Mouse (Mus musculus) stomach, embryonic 15.5 days (tissue): ENCODE results near the gene Itpr1. TPM values are rescaled to one million over a fixed set of nuclear protein-coding genes. Genes with fewer than 3 reads are reported as not detected.

ENCODE experiments used
- ATAC-seq: fragments of 200-750 bp; cut with Nextera tagmentation; 2 replicates; pipeline ENCODE4 v1.8.0; 2017; ENCODE audit warnings: low read depth, moderate number of reproducible peaks, moderate TSS enrichment; ENCODE audit not compliant: insufficient read depth, low FRiP score
- H3K27ac ChIP-seq: fragments of 300-500 bp; sonication (generic); 2 replicates; pipeline ENCODE4 v1.5.1; 2015; ENCODE audit warnings: mild to moderate bottlenecking, inconsistent platforms
- H3K27me3 ChIP-seq: fragments of 300-500 bp; sonication (generic); replicated peaks from 2 replicates; pipeline ENCODE4 v1.6.1; 2015; ENCODE audit warnings: inconsistent platforms
- H3K36me3 ChIP-seq: fragments of 300-500 bp; sonication (generic); 2 replicates; pipeline ENCODE4 v1.6.1; 2015; ENCODE audit warnings: inconsistent platforms
- H3K4me1 ChIP-seq: fragments of 300-500 bp; sonication (generic); 2 replicates; pipeline ENCODE4 v1.6.1; 2015; ENCODE audit warnings: inconsistent platforms
- H3K4me2 ChIP-seq: fragments of 300-500 bp; sonication (generic); 2 replicates; pipeline ENCODE4 v1.6.1; 2015; ENCODE audit warnings: mild to moderate bottlenecking, inconsistent platforms
- H3K4me3 ChIP-seq: fragments of 300-500 bp; sonication (generic); replicated peaks from 2 replicates; pipeline ENCODE4 v1.5.1; 2015; ENCODE audit warnings: inconsistent platforms
- H3K9ac ChIP-seq: fragments of 300-500 bp; sonication (generic); 2 replicates; pipeline ENCODE4 v1.6.1; 2015; ENCODE audit warnings: inconsistent platforms
- H3K9me3 ChIP-seq: fragments of 300-500 bp; sonication (generic); 2 replicates; pipeline ENCODE4 v1.6.1; 2016; ENCODE audit warnings: inconsistent platforms
- WGBS: fragments of 180-500 bp; shearing (Covaris S2); methylation state at CpG from one replicate; pipeline ENCODE4 v1.1.7; 2015; 5-methylcytosine and 5-hydroxymethylcytosine counted together
- polyA plus RNA-seq: library from polyadenylated mRNA; unstranded; fragments of >200 nt; fragmentation: Nextera tagmentation; extraction: Ambion mirVana; gene quantifications from 2 replicates; pipeline ENCODE4 v1.2.1, GENCODE M21; 2015

Gene Itpr1
- polyA plus RNA-seq, 1 experiment from 2014 or later: 9.4 TPM

DNA sequence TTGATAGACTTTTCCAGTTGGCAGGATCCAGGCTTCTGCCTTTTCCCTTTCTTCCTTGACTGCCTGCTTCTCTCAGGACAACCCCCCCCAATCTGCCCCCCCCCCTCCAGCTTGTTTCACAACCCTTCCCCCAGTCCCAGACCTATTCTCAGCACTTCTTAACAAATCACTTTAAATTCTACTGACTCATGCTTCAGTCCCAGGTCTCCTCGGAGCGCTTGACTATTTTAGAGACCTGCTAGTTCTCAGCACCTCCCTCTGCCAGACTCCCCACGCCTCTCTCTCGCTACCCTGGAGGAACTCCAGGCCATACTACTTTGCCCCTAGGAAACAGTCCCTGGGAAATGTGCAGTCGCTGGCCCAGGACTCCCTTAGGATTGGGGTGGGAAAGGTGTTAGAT lies 223.7 kb downstream of the Itpr1 start:
- no peak; the same call in 1 of the 2 replicates for ATAC-seq
- H3K9me3 ChIP-seq: no peaks in the 10 kb centered on the region
- H3K9ac ChIP-seq: no peak overlapping the region
- H3K4me1 ChIP-seq: 0 out of 2 replicates have a peak, but pooled peaks cover 3% of the 10 kb centered on the region
- no peak overlapping the region; the same call in 1 of the 2 replicates for H3K27ac ChIP-seq
- WGBS: 25% methylated on average over 5 of the region's 5 CpGs
- no peaks in the 10 kb centered on the region for H3K27me3 ChIP-seq
- H3K4me2 ChIP-seq: no peak overlapping the region
- H3K36me3 ChIP-seq: peaks cover 5% of the 10 kb centered on the region; the same call in 1 of the 2 replicates
- H3K4me3 ChIP-seq: no peak overlapping the region

DNA sequence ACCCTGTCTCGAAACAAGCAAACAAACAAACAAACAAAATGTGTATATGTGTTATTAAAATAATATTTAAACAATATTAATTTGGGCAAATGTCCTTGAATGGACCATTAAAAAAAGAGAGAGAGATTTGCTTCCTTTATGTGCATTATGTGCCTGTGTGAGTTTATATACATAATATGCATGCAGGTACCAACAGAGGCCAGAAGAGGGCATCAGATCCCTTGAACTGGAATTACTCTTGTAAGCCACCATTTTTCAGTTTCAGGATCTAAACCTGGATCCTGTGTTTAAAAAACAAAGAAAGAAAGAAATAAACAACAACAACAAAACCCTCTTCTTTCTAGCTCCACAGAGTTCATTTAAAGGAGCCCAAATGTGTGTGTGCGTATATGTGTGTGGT lies 228.4 kb downstream of the Itpr1 start:
- Histone ChIP-seq H3K9me3 (no peaks in the 10 kb centered on the region), H3K4me2 (no peak overlapping the region), H3K36me3 (peaks cover 5% of the 10 kb centered on the region; the same call in 1 of the 2 replicates), H3K4me1 (0 out of 2 replicates have a peak, but pooled peaks cover 3% of the 10 kb centered on the region), H3K4me3 (no peak overlapping the region), H3K27ac (no peak overlapping the region), H3K9ac (no peak overlapping the region), H3K27me3 (no peaks in the 10 kb centered on the region)
- no peak for ATAC-seq
- WGBS: 92% methylated on average over 2 of the region's 2 CpGs

DNA sequence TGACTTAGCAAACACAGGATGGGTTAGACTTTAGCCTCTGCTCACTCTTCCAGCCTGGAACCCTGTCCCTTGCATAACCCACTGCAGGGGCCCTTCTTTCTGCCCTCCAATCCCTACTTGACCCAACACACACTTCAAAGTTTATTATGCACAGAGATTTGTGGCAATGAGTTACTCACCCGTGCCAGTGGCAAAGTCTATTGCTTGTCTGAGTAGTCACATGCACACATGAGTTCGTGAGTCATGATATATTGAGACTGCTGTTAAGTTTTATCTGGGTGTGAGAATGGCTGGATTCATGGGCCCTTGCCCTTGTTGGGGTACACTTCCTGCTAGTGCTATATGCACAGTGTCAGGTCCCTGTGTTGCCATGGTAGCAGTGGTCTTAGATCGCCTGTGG lies 229.4 kb downstream of the Itpr1 start:
- no peak overlapping the region for H3K27ac ChIP-seq
- 69% methylated on average over 3 of the region's 3 CpGs for WGBS

DNA sequence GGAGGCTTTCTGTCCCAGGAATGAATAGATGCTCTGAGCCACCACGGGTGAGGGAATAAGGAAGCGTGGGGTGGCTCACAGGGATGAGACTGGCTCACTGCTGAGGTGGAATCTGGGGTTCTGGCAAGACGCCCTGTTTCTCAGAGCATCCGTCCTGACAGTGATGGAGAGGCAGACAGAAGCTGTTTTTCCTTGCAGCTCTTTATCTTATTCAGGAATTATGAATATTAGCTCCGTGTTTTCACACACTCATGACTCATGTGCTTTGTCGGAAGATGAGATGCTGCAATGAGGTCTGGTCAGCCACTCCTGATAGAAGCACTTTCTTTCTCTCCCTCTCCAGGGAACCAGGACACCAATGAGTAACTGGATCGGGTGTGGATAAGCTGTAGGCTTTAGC lies 231.5 kb downstream of the Itpr1 start:
- H3K36me3 ChIP-seq: peaks cover 5% of the 10 kb centered on the region; the same call in 1 of the 2 replicates
- no peaks in the 10 kb centered on the region for H3K27me3 ChIP-seq
- H3K9me3 ChIP-seq: no peaks in the 10 kb centered on the region
- no peak overlapping the region for H3K4me3 ChIP-seq
- H3K4me2 ChIP-seq: no peak overlapping the region
- peaks cover 8% of the 10 kb centered on the region for H3K4me1 ChIP-seq
- no peak for ATAC-seq
- WGBS: 65% methylated on average over 7 of the region's 7 CpGs
- no peak overlapping the region for H3K27ac ChIP-seq
- no peak overlapping the region for H3K9ac ChIP-seq

More for the DNA sequence above, 229.4 kb downstream of the Itpr1 start:
- Histone ChIP-seq H3K9me3 (no peaks in the 10 kb centered on the region), H3K36me3 (peaks cover 5% of the 10 kb centered on the region; the same call in 1 of the 2 replicates), H3K4me2 (no peak overlapping the region), H3K4me1 (peaks cover 3% of the 10 kb centered on the region; the same call in 1 of the 2 replicates), H3K27me3 (no peaks in the 10 kb centered on the region), H3K9ac (no peak overlapping the region), H3K4me3 (no peak overlapping the region)
- ATAC-seq: no peak

DNA sequence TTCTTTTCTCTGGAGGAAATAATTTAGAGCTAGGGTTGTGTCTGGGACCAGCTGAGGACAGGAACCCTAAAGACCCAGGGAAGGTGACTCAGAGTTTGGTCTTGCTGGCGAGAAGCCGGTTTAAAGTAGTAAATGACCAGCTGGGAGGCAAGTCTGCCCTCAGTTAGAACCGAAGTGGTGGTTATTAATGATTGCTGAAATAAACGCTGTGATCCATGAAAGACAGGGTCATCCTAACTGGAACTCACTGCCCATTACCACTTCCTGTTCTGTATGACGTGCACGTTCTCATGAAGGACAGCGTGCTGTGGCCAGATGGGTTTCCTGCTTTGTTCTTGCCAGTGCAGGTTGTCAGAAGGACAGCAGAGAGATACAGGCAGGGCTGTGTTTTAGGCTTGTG lies 232.1 kb downstream of the Itpr1 start:
- no peak for ATAC-seq
- H3K4me2 ChIP-seq: no peak overlapping the region

DNA sequence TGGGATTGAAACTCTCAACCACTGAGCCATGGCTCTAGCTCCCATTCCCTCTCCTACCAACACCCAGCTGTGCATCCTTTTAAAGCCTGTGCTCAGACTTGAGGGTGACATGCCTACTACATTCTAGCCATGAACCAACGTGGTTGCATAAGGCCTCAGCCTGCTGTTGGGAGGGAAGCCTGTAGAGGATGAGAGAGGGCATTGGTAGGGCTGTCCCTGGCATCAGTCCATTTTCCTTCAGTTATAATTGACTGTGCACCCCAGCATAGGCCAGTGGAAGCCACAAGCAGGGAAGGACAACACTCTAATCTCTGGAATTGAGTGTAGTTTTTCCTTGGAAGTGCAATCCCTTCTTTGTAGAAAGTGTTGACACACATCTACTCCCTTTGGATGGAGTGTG lies 233.9 kb downstream of the Itpr1 start:
- ATAC-seq: no peak
- no peaks in the 10 kb centered on the region for H3K36me3 ChIP-seq
- WGBS: 70% methylated on average over 1 of the region's 1 CpGs
- no peaks in the 10 kb centered on the region for H3K27me3 ChIP-seq
- no peak overlapping the region for H3K4me3 ChIP-seq
- no peak overlapping the region for H3K27ac ChIP-seq
- no peak overlapping the region for H3K9ac ChIP-seq
- H3K9me3 ChIP-seq: no peaks in the 10 kb centered on the region
- peaks cover 8% of the 10 kb centered on the region for H3K4me1 ChIP-seq
- H3K4me2 ChIP-seq: no peak overlapping the region

More for the DNA sequence above, 232.1 kb downstream of the Itpr1 start:
- H3K9me3 ChIP-seq: no peaks in the 10 kb centered on the region
- H3K9ac ChIP-seq: no peak overlapping the region
- H3K36me3 ChIP-seq: peaks cover 5% of the 10 kb centered on the region; the same call in 1 of the 2 replicates
- H3K27ac ChIP-seq: no peak overlapping the region
- WGBS: 59% methylated on average over 7 of the region's 7 CpGs
- peaks cover 8% of the 10 kb centered on the region for H3K4me1 ChIP-seq
- no peaks in the 10 kb centered on the region for H3K27me3 ChIP-seq
- H3K4me3 ChIP-seq: no peak overlapping the region

DNA sequence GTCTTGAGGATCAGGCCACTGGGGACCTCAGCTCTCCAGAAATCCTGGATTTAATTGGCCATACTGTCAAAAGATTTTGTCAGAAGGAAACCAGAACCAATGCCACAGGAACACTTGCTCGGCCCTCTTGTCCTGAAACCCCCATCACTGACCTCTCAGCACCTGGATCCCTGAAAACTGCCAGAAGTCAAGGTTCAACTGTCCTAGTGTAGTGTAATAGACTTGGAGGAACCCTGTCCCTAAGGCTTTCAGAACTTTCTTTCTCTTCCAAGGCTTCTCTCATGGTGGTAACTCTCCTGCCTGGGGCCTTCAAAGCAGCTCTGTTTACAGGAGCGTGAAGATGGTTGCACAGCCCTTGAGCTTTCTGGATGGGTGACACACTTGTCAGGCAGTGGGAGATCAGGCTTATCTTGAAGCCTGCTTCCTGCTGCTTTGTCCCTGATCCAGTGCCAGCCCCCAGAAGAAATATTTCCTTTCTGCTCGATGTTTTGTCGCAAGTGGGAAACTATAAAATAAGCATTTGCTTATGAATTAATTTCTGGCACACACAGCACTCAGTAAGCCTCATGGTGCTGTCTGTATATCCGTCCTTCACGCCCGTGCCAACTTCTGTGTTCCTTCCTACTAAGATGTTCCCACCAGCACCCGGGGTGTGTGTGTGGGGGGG lies 234.4 kb downstream of the Itpr1 start:
- H3K4me3 ChIP-seq: no peak overlapping the region
- no peak overlapping the region for H3K9ac ChIP-seq
- H3K9me3 ChIP-seq: no peaks in the 10 kb centered on the region
- 43% methylated on average over 8 of the region's 8 CpGs for WGBS
- no peak for ATAC-seq
- peaks cover 8% of the 10 kb centered on the region for H3K4me1 ChIP-seq
- H3K27me3 ChIP-seq: no peaks in the 10 kb centered on the region
- H3K4me2 ChIP-seq: no peak overlapping the region
- H3K27ac ChIP-seq: peak overlapping the region; percentile 48
- no peaks in the 10 kb centered on the region for H3K36me3 ChIP-seq

DNA sequence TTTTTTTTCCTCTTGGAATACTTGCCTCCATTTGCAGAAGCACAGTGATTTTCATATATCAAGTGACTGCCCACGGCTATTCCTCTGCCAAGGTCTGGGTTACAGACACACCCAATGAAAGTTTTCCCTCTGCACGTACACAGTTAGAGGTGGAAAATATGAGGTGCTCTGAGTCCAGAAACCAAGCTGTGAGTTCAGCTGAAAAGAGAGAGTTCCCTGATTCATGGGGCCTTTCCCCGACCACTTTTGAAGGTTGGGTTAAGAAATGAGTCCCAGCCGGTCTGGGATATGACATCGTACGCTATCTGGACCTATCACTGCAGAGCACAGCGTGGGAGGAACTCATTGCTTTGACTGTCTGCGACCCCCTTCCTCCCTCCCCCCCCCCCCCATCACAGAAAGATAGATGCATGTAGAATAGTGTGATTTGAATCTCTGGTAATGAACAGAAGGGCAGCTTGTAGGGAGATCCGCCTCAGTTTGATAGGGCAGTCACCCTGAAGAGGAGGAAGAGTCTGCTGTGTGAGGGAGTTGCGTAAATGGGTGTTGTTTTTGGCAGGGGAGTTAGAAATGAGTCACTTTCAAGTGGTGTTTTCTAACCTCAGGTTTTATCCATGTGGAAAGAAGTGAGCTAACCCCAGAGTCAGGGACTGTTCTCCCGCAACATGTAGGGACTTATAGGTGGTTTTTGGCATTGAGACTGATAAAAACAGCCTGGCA lies 235.3 kb downstream of the Itpr1 start:
- Histone ChIP-seq H3K4me2 (no peak overlapping the region), H3K4me3 (no peak overlapping the region), H3K9me3 (no peaks in the 10 kb centered on the region), H3K9ac (no peak overlapping the region), H3K27ac (peak overlapping the region; percentile 48), H3K36me3 (no peaks in the 10 kb centered on the region), H3K27me3 (no peaks in the 10 kb centered on the region), H3K4me1 (peaks cover 8% of the 10 kb centered on the region)
- 59% methylated on average over 11 of the region's 11 CpGs for WGBS
- peak; percentile 24; the same call in 1 of the 2 replicates for ATAC-seq

DNA sequence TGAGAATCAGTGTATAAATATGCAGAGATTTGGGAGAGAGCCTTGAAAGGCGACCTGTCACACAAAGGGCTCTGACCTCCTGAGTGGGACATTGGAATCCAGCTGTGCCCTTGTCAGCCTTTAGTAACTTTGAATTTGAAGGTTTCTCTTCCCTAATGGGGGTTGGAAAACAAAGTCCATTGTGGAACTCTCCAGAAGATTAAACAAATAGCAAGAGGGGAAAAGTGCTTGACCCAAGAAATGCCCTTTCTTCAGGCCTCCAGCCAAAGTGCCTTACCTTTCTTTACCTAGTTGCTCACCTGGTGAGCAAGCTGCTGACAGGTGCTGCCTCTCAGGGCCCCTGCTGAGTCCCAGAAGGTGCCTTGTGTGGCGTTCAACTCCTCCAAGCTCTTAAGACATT lies 236.0 kb downstream of the Itpr1 start:
- peak overlapping the region; percentile 48; the same call in 1 of the 2 replicates for H3K27ac ChIP-seq
- H3K9ac ChIP-seq: no peak overlapping the region
- no peaks in the 10 kb centered on the region for H3K9me3 ChIP-seq
- H3K4me2 ChIP-seq: no peak overlapping the region
- peaks cover 8% of the 10 kb centered on the region for H3K4me1 ChIP-seq
- WGBS: 55% methylated on average over 2 of the region's 2 CpGs
- 0 out of 2 replicates have a peak, but pooled peaks have one; percentile 27 for ATAC-seq
- no peaks in the 10 kb centered on the region for H3K36me3 ChIP-seq
- H3K27me3 ChIP-seq: no peaks in the 10 kb centered on the region
- H3K4me3 ChIP-seq: no peak overlapping the region

DNA sequence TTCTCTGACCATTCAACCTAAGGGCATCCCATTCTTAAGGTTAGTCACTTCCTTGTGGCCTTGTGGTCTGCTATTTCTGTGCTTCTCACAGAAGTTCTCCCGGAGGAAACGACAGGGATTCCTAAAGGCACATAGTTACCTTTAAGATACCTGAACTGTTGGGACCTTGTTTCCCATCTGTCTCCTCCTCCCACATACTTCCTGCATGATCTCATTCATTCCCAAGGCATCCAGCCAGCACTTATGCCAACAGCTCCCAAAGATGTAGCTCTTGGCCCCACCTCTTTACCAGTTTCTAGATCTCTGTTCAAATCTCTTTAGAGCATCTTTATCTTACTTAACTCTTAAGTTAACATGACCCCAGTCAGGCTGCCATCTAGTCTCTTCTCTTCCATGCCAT lies 238.6 kb downstream of the Itpr1 start:
- 71% methylated on average over 2 of the region's 2 CpGs for WGBS
- Histone ChIP-seq H3K27me3 (no peaks in the 10 kb centered on the region), H3K36me3 (no peaks in the 10 kb centered on the region), H3K9ac (no peak overlapping the region), H3K27ac (no peak overlapping the region), H3K4me2 (no peak overlapping the region), H3K4me1 (peaks cover 21% of the 10 kb centered on the region), H3K4me3 (no peak overlapping the region), H3K9me3 (no peaks in the 10 kb centered on the region)
- ATAC-seq: no peak

DNA sequence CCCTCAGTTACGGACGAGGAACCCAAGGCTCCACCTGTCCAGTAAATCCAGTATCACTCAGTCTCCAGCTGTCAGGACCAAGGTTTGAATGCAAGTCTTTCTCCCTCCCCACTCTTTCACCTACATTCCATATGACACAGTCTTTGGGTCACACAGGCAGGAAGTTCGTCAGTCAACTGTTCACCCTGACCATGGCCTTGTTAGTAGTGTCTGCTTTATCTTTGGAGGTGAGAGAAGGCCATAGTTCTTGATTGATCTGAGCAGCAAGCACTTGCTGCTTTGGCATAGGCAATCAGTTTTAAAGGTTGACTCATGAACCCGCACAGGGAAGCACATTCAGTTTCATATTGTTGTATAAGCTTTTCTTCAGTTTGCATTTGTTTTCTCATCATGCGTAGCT lies 240.7 kb downstream of the Itpr1 start:
- no peaks in the 10 kb centered on the region for H3K36me3 ChIP-seq
- no peak overlapping the region for H3K4me2 ChIP-seq
- WGBS: 84% methylated on average over 5 of the region's 5 CpGs
- H3K4me1 ChIP-seq: peaks cover 30% of the 10 kb centered on the region
- no peak overlapping the region for H3K4me3 ChIP-seq
- H3K9me3 ChIP-seq: no peaks in the 10 kb centered on the region
- ATAC-seq: no peak
- no peak overlapping the region for H3K27ac ChIP-seq
- no peaks in the 10 kb centered on the region for H3K27me3 ChIP-seq
- no peak overlapping the region for H3K9ac ChIP-seq
